Mouse (Mus musculus) heart, embryonic 14.5 days (tissue): Measurements from ENCODE around the gene Mrps12. TPM values are rescaled to one million over a fixed set of nuclear protein-coding genes. Genes with fewer than 3 reads are reported as not detected.
A peak's percentile ranks its signal among the peaks of the same experiment; 100 is the strongest.

ENCODE experiments used
- ATAC-seq: fragments of 200-750 bp; cut with Nextera tagmentation; 2 replicates; pipeline ENCODE4 v1.8.0; 2017; ENCODE audit warnings: low read depth, moderate TSS enrichment; ENCODE audit not compliant: insufficient number of reproducible peaks, insufficient read depth, low FRiP score
- H3K27ac ChIP-seq, 2 experiments: fragments of 200-500 bp in 1 of 2; fragments of 300-500 bp in 1 of 2; sonication (generic) in 1 of 2; replicated peaks in 1 of 2; 2 replicates each; pipeline ENCODE4 v1.5.1; 2012 to 2014; ENCODE audit warnings: low read depth in 2 of 2, low read length in 2 of 2, control low read depth in 1 of 2, mild to moderate bottlenecking in 1 of 2, mixed read lengths in 1 of 2; ENCODE audit not compliant: control insufficient read depth in 1 of 2, insufficient read depth in 1 of 2
- H3K27me3 ChIP-seq: fragments of 300-500 bp; sonication (generic); 2 replicates; pipeline ENCODE4 v1.6.1; 2014; ENCODE audit warnings: mild to moderate bottlenecking, low read length, control low read depth; ENCODE audit not compliant: control insufficient read depth, insufficient read depth
- H3K36me3 ChIP-seq: fragments of 300-500 bp; sonication (generic); 2 replicates; pipeline ENCODE4 v1.6.1; 2014; ENCODE audit warnings: mild to moderate bottlenecking, control low read depth, low read length, mixed read lengths; ENCODE audit not compliant: control insufficient read depth, insufficient read depth
- H3K4me1 ChIP-seq, 2 experiments: fragments of 200-500 bp in 1 of 2; fragments of 300-500 bp in 1 of 2; sonication (generic) in 1 of 2; 2 replicates each; pipeline ENCODE4 v1.6.1; 2012 to 2014; ENCODE audit warnings: low read length in 2 of 2, control low read depth in 1 of 2, mixed read lengths in 1 of 2; ENCODE audit not compliant: control insufficient read depth in 2 of 2, insufficient read depth in 2 of 2
- H3K4me2 ChIP-seq: fragments of 300-500 bp; sonication (generic); 2 replicates; pipeline ENCODE4 v1.6.1; 2014; ENCODE audit warnings: mild to moderate bottlenecking, low read length
- H3K4me3 ChIP-seq, 2 experiments: fragments of 200-500 bp in 1 of 2; fragments of 300-500 bp in 1 of 2; sonication (generic) in 1 of 2; 2 replicates each; pipeline ENCODE4 v1.5.1; 2012 to 2014; ENCODE audit warnings: low read length in 2 of 2, mild to moderate bottlenecking in 2 of 2, control low read depth in 1 of 2, low read depth in 1 of 2, moderate library complexity in 1 of 2; ENCODE audit not compliant: control insufficient read depth in 1 of 2, insufficient read depth in 1 of 2
- H3K9ac ChIP-seq: fragments of 300-500 bp; sonication (generic); 2 replicates; pipeline ENCODE4 v1.6.1; 2014; ENCODE audit warnings: mild to moderate bottlenecking, low read length
- H3K9me3 ChIP-seq: fragments of 300-500 bp; sonication (generic); 2 replicates; pipeline ENCODE4 v1.6.1; 2016; ENCODE audit warnings: low read length, control low read depth; ENCODE audit not compliant: control insufficient read depth
- WGBS: fragments of 180-500 bp; shearing (Covaris S2); extraction: QIAGEN DNeasy Blood & Tissue Kit; methylation state at CpG from one replicate; pipeline ENCODE4 v1.1.7; 2014; 5-methylcytosine and 5-hydroxymethylcytosine counted together
- polyA plus RNA-seq: library from polyadenylated mRNA; unstranded; fragments of >200 nt; fragmentation: Nextera tagmentation; extraction: Ambion mirVana; gene quantifications from 2 replicates; pipeline ENCODE4 v1.2.1, GENCODE M21; 2014

The Mrps12 gene
- polyA plus RNA-seq, 1 experiment from 2014 or later, result 135 TPM

- H3K36me3 ChIP-seq, result peaks cover 8% of the 10 kb centered on the region; the same call in 1 of the 2 replicates
- no peaks in the 10 kb centered on the region for H3K9me3 ChIP-seq
- H3K9ac ChIP-seq, result no peak overlapping the region
- no peak for ATAC-seq
- no peak overlapping the region for H3K4me3 ChIP-seq
- no peak overlapping the region for H3K4me2 ChIP-seq
- WGBS, result 62% methylated on average over 3 of the region's 3 CpGs
- no peaks in the 10 kb centered on the region for H3K27me3 ChIP-seq
- H3K4me1 ChIP-seq, result peaks cover 9 to 18% of the 10 kb centered on the region in 2 experiments
- H3K27ac ChIP-seq, result no peak overlapping the region
Measured at GRCm38 (mm10) chr7:28770309-28770708, 28.7 kb upstream of the Mrps12 start.

- no peak overlapping the region for H3K4me3 ChIP-seq
- no peak overlapping the region for H3K4me2 ChIP-seq
- H3K4me1 ChIP-seq, result peaks cover 9 to 19% of the 10 kb centered on the region in 2 experiments
- H3K36me3 ChIP-seq, result peaks cover 8% of the 10 kb centered on the region; the same call in 1 of the 2 replicates
- no peak for ATAC-seq
- no peak overlapping the region for H3K9ac ChIP-seq
- 90% methylated on average over 9 of the region's 9 CpGs for WGBS
- no peaks in the 10 kb centered on the region for H3K9me3 ChIP-seq
- no peaks in the 10 kb centered on the region for H3K27me3 ChIP-seq
- no peak overlapping the region for H3K27ac ChIP-seq
Measured at GRCm38 (mm10) chr7:28769414-28769958, 27.9 kb upstream of the Mrps12 start.

- peak within 1 kb of the TSS; percentile 71 to 75 for H3K4me3 ChIP-seq
- no peaks in the 10 kb centered on the region for H3K9me3 ChIP-seq
- no peak for ATAC-seq
- H3K36me3 ChIP-seq, result 0 out of 2 replicates have a peak, but pooled peaks cover 9% of the 10 kb centered on the region
- WGBS, result 61% methylated on average over 7 of the region's 7 CpGs
- peak within 1 kb of the TSS; percentile 77 for H3K9ac ChIP-seq
- no peak within 1 kb of the TSS for H3K27ac ChIP-seq
- H3K4me2 ChIP-seq, result peak within 1 kb of the TSS; percentile 82
- peaks cover 8 to 16% of the 10 kb centered on the region in 2 experiments for H3K4me1 ChIP-seq
- no peaks in the 10 kb centered on the region for H3K27me3 ChIP-seq
Measured at GRCm38 (mm10) chr7:28767462-28767965, 25.9 kb upstream of the Mrps12 start, which contains the start of gene Nfkbib. TSS of gene Nfkbib (minus strand) at chr7:28767512.

GRCm38 (mm10) chr7:28766910-28767309 lies 25.3 kb upstream of the Mrps12 start:
- H3K4me1 ChIP-seq, result peaks cover 8 to 16% of the 10 kb centered on the region in 2 experiments
- H3K9me3 ChIP-seq, result no peaks in the 10 kb centered on the region
- 5% methylated on average over 14 of the region's 14 CpGs for WGBS
- H3K27ac ChIP-seq, result no peak overlapping the region
- H3K4me3 ChIP-seq, result peak overlapping the region; percentile 53 to 75
- H3K36me3 ChIP-seq, result peaks cover 9% of the 10 kb centered on the region
- peak overlapping the region; percentile 77 for H3K9ac ChIP-seq
- H3K27me3 ChIP-seq, result no peaks in the 10 kb centered on the region
- ATAC-seq, result no peak
- peak overlapping the region; percentile 66 for H3K4me2 ChIP-seq

GRCm38 (mm10) chr7:28766173-28766879 lies 24.7 kb upstream of the Mrps12 start, which contains the start of gene Sirt2:
TSS of gene Sirt2 (plus strand) at chr7:28766735.
- peak within 1 kb of the TSS; percentile 71 to 75 for H3K4me3 ChIP-seq
- peak within 1 kb of the TSS in 1 of 2 experiments; percentile 25; a peak in 1 of 4 replicates for H3K27ac ChIP-seq
- no peaks in the 10 kb centered on the region for H3K27me3 ChIP-seq
- peaks cover 14% of the 10 kb centered on the region for H3K36me3 ChIP-seq
- H3K9ac ChIP-seq, result peak within 1 kb of the TSS; percentile 77
- H3K4me1 ChIP-seq, result peaks cover 8 to 16% of the 10 kb centered on the region in 2 experiments
- peak; percentile 99 for ATAC-seq
- H3K4me2 ChIP-seq, result peak within 1 kb of the TSS; percentile 82
- H3K9me3 ChIP-seq, result no peaks in the 10 kb centered on the region
- under 1% methylated on average over 45 of the region's 45 CpGs for WGBS

- H3K4me1 ChIP-seq, result peaks cover 8 to 16% of the 10 kb centered on the region in 2 experiments
- H3K36me3 ChIP-seq, result peaks cover 25% of the 10 kb centered on the region
- H3K9me3 ChIP-seq, result no peaks in the 10 kb centered on the region
- WGBS, result 76% methylated on average over 6 of the region's 6 CpGs
- ATAC-seq, result no peak
- H3K27me3 ChIP-seq, result no peaks in the 10 kb centered on the region
- H3K4me3 ChIP-seq, result peak overlapping the region in 1 of 2 experiments; percentile 75; a peak in 1 of 4 replicates
- H3K4me2 ChIP-seq, result peak overlapping the region; percentile 82
- H3K9ac ChIP-seq, result peak overlapping the region; percentile 72; the same call in 1 of the 2 replicates
- no peak overlapping the region for H3K27ac ChIP-seq
Measured at GRCm38 (mm10) chr7:28765211-28765610, 23.6 kb upstream of the Mrps12 start.

- Histone ChIP-seq H3K27ac (no peak overlapping the region), H3K36me3 (peaks cover 39% of the 10 kb centered on the region), H3K4me2 (no peak overlapping the region), H3K9ac (no peak overlapping the region), H3K9me3 (no peaks in the 10 kb centered on the region), H3K4me1 (peaks cover 2 to 9% of the 10 kb centered on the region in 2 experiments; a peak in 2 of 4 replicates), H3K27me3 (0 out of 2 replicates have a peak, but pooled peaks cover 3% of the 10 kb centered on the region), H3K4me3 (no peak overlapping the region)
- ATAC-seq, result no peak
- WGBS, result 69% methylated on average over 9 of the region's 9 CpGs
Measured at GRCm38 (mm10) chr7:28761907-28762306, 20.3 kb upstream of the Mrps12 start.
